Mouse (Mus musculus): ENCODE results near the gene Slit3. TPM values are rescaled to one million over a fixed set of nuclear protein-coding genes. Genes with fewer than 3 reads are reported as not detected.

Gene Slit3
- polyA plus RNA-seq, 1 experiment from 2014 or later: not detected

DNA sequence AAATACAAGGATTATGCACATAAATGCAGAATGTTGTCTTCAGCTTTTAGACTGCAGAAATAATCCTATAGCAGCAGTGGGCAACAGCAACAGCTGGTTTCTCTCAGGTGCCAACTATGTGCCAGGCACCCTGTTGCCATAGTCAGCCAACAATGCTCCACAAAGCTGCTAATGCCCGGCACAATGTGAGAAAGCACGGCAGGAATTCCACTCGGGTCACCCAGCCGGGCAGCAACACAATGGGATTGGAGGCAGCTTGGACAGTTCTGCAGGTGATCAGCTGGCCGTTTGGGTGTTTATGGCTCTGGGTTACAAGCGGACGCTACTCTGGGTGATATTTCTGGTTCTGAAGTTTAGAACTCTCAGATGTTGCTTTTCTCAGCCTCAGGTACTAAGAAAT, 248.9 kb downstream of the Slit3 start:
- Histone ChIP-seq H3K27ac (no peak overlapping the region), H3K79me2 (ENCODE audit: inconsistent target) (no peaks in the 10 kb centered on the region), H3K4me3 (ENCODE audit: inconsistent target) (no peak overlapping the region), H3K36me3 (ENCODE audit: inconsistent target) (no peaks in the 10 kb centered on the region)
- 54% methylated on average over 7 of the region's 7 CpGs for WGBS (ENCODE audit: missing documents)

- no peaks in the 10 kb centered on the region for H3K79me2 ChIP-seq (ENCODE audit: inconsistent target)
- no peak overlapping the region for H3K27ac ChIP-seq
- WGBS (ENCODE audit: missing documents): 37% methylated on average over 5 of the region's 5 CpGs
Measured at GRCm38 (mm10) chr11:35370705-35371104, 249.7 kb downstream of the Slit3 start.

DNA sequence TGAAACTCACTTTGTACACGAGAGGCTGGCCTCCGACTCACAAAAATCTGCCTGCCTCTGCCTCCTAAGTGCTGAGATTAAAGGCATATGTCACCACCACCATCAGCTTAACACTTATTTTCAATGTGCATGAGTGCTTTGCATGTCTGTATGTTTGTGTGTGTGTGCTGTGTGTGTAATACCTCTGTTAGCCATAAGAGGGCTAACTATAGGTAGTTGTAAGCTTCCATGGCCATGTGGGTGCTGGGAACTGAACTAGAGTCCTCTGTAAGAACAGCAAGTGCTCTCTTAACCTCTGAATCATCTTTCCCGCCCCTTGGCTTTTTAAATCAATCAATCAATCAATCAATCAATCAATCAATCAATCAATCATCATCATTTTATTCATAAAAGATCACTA, 251.4 kb downstream of the Slit3 start:
- H3K36me3 ChIP-seq (ENCODE audit: inconsistent target): no peaks in the 10 kb centered on the region
- 87% methylated on average over 3 of the region's 3 CpGs for WGBS (ENCODE audit: missing documents)
- H3K79me2 ChIP-seq (ENCODE audit: inconsistent target): no peaks in the 10 kb centered on the region
- no peak overlapping the region for H3K4me3 ChIP-seq (ENCODE audit: inconsistent target)
- no peak overlapping the region for H3K27ac ChIP-seq

More at GRCm38 (mm10) chr11:35370705-35371104, 249.7 kb downstream of the Slit3 start:
- H3K36me3 ChIP-seq (ENCODE audit: inconsistent target): no peaks in the 10 kb centered on the region
- H3K4me3 ChIP-seq (ENCODE audit: inconsistent target): no peak overlapping the region

DNA sequence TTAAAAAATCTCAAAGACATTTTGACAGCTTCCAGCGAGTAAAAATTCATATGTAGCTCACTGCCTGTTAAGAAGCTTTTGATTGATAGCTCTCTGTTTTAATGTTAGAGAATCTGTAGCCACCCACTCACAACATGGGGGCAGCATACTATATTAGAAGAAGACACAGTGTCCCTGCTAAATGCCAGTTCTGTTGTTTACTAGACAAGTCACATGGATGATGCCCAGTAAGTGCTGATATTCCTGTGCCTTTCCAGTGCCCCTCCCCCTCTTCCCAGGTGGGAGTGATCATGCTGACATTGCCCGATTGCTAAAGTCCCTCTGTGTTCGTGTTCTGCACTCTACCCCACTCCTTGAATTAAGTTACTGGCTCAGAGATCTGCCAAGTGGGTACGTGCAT, 254.0 kb downstream of the Slit3 start:
- Histone ChIP-seq H3K36me3 (ENCODE audit: inconsistent target) (no peaks in the 10 kb centered on the region), H3K79me2 (ENCODE audit: inconsistent target) (no peaks in the 10 kb centered on the region), H3K27ac (no peak overlapping the region), H3K4me3 (ENCODE audit: inconsistent target) (no peak overlapping the region)
- WGBS (ENCODE audit: missing documents): 83% methylated on average over 4 of the region's 4 CpGs

- Histone ChIP-seq H3K79me2 (ENCODE audit: inconsistent target) (no peaks in the 10 kb centered on the region), H3K4me3 (ENCODE audit: inconsistent target) (no peak overlapping the region), H3K27ac (no peak overlapping the region), H3K36me3 (ENCODE audit: inconsistent target) (no peaks in the 10 kb centered on the region)
- WGBS (ENCODE audit: missing documents): 90% methylated on average over 7 of the region's 7 CpGs
Measured at GRCm38 (mm10) chr11:35378802-35379201, 257.8 kb downstream of the Slit3 start.

DNA sequence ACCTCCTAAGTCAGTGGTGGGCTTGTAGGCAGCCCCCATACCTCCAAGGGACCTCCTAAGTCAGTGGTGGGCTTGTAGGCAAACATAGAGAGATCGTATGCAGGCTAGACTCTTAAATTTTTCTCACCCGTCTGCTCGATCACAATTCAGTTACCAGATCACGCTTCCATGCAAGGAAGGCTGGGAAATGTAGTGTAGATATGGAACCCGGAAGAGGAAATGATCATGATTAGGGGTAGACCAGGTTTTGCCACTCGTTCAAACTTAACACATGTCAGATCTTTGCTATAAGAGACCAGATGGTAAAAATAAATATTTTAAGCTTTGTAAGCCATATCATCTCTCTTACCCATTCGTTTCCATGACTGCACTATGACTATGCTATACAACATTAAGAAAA, 258.4 kb downstream of the Slit3 start:
- no peak overlapping the region for H3K4me3 ChIP-seq (ENCODE audit: inconsistent target)
- H3K79me2 ChIP-seq (ENCODE audit: inconsistent target): no peaks in the 10 kb centered on the region
- 84% methylated on average over 7 of the region's 7 CpGs for WGBS (ENCODE audit: missing documents)
- H3K36me3 ChIP-seq (ENCODE audit: inconsistent target): no peaks in the 10 kb centered on the region
- no peak overlapping the region for H3K27ac ChIP-seq

- Histone ChIP-seq H3K36me3 (ENCODE audit: inconsistent target) (no peaks in the 10 kb centered on the region), H3K4me3 (ENCODE audit: inconsistent target) (no peak overlapping the region), H3K27ac (no peak overlapping the region), H3K79me2 (ENCODE audit: inconsistent target) (no peaks in the 10 kb centered on the region)
- 92% methylated on average over 1 of the region's 1 CpGs for WGBS (ENCODE audit: missing documents)
Measured at GRCm38 (mm10) chr11:35380766-35381165, 259.7 kb downstream of the Slit3 start.

GRCm38 (mm10) chr11:35385444-35385843, 264.4 kb downstream of the Slit3 start:
- no peak overlapping the region for H3K4me3 ChIP-seq (ENCODE audit: inconsistent target)
- 25% methylated on average over 3 of the region's 3 CpGs for WGBS (ENCODE audit: missing documents)
- no peaks in the 10 kb centered on the region for H3K36me3 ChIP-seq (ENCODE audit: inconsistent target)
- H3K27ac ChIP-seq: no peak overlapping the region
- H3K79me2 ChIP-seq (ENCODE audit: inconsistent target): no peaks in the 10 kb centered on the region

- Histone ChIP-seq H3K79me2 (ENCODE audit: inconsistent target) (no peaks in the 10 kb centered on the region), H3K36me3 (ENCODE audit: inconsistent target) (no peaks in the 10 kb centered on the region), H3K27ac (no peak overlapping the region), H3K4me3 (ENCODE audit: inconsistent target) (no peak overlapping the region)
- 89% methylated on average over 10 of the region's 10 CpGs for WGBS (ENCODE audit: missing documents)
Measured at GRCm38 (mm10) chr11:35387826-35388225, 266.8 kb downstream of the Slit3 start.

GRCm38 (mm10) chr11:35388471-35388870, 267.4 kb downstream of the Slit3 start:
- 87% methylated on average over 12 of the region's 12 CpGs for WGBS (ENCODE audit: missing documents)
- Histone ChIP-seq H3K4me3 (ENCODE audit: inconsistent target) (no peak overlapping the region), H3K36me3 (ENCODE audit: inconsistent target) (no peaks in the 10 kb centered on the region), H3K79me2 (ENCODE audit: inconsistent target) (no peaks in the 10 kb centered on the region), H3K27ac (no peak overlapping the region)

DNA sequence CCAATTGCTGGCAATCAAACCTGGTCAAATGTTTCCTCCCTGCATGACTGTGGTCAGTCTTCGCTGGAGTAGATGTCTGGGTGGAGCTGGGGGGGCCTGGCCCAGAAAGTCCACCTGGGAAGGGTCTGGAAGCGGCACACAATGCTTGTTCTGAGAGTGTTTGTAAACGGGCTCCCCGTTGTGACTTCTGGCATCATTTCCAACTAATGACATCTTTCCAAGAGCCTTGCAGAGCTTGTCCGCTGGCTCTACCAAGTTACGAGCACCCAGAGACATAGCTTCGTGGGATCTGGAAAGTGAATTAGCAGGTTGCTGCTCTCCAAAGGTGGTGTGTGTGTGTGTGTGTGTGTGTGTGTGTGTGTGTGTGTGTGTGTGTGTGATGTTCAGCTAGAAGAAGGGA, 268.3 kb downstream of the Slit3 start:
- Histone ChIP-seq H3K36me3 (ENCODE audit: inconsistent target) (no peaks in the 10 kb centered on the region), H3K27ac (no peak overlapping the region), H3K4me3 (ENCODE audit: inconsistent target) (no peak overlapping the region), H3K79me2 (ENCODE audit: inconsistent target) (no peaks in the 10 kb centered on the region)
- WGBS (ENCODE audit: missing documents): 79% methylated on average over 6 of the region's 7 CpGs

GRCm38 (mm10) chr11:35389780-35390435, 268.9 kb downstream of the Slit3 start:
- no peak overlapping the region for H3K4me3 ChIP-seq (ENCODE audit: inconsistent target)
- H3K79me2 ChIP-seq (ENCODE audit: inconsistent target): no peaks in the 10 kb centered on the region
- 89% methylated on average over 9 of the region's 9 CpGs for WGBS (ENCODE audit: missing documents)

DNA sequence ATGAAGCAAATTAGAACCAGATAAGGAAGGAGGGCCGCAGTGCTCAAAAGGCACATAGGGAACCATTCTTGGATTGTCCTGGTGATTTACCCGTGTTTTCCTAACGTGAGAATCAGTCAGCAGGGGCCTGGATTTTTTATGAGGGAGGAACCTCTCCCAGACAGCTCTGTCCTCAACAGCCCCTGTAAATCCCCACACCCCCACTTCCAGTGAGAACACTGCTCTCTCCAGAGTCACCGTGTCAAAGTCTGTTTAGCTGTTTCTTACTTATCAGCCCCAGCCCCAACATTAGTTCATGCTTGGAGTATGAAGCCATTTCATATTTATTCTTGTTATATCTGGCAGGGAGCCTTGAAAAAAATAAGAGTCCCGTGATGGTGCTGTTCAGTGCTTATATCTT, 272.8 kb downstream of the Slit3 start:
- Histone ChIP-seq H3K79me2 (ENCODE audit: inconsistent target) (no peaks in the 10 kb centered on the region), H3K4me3 (ENCODE audit: inconsistent target) (no peak overlapping the region), H3K36me3 (ENCODE audit: inconsistent target) (no peaks in the 10 kb centered on the region), H3K27ac (no peak overlapping the region)
- 70% methylated on average over 5 of the region's 5 CpGs for WGBS (ENCODE audit: missing documents)

More at GRCm38 (mm10) chr11:35389780-35390435, 268.9 kb downstream of the Slit3 start:
- Histone ChIP-seq H3K27ac (no peak overlapping the region), H3K36me3 (ENCODE audit: inconsistent target) (no peaks in the 10 kb centered on the region)

- H3K27ac ChIP-seq: no peak overlapping the region
- H3K36me3 ChIP-seq (ENCODE audit: inconsistent target): no peaks in the 10 kb centered on the region
- no peak overlapping the region for H3K4me3 ChIP-seq (ENCODE audit: inconsistent target)
- no peaks in the 10 kb centered on the region for H3K79me2 ChIP-seq (ENCODE audit: inconsistent target)
- WGBS (ENCODE audit: missing documents): 82% methylated on average over 8 of the region's 8 CpGs
Measured at GRCm38 (mm10) chr11:35395376-35395775, 274.4 kb downstream of the Slit3 start.

- WGBS (ENCODE audit: missing documents): 83% methylated on average over 5 of the region's 5 CpGs
- H3K36me3 ChIP-seq (ENCODE audit: inconsistent target): no peaks in the 10 kb centered on the region
Measured at GRCm38 (mm10) chr11:35398353-35398752, 277.3 kb downstream of the Slit3 start.

DNA sequence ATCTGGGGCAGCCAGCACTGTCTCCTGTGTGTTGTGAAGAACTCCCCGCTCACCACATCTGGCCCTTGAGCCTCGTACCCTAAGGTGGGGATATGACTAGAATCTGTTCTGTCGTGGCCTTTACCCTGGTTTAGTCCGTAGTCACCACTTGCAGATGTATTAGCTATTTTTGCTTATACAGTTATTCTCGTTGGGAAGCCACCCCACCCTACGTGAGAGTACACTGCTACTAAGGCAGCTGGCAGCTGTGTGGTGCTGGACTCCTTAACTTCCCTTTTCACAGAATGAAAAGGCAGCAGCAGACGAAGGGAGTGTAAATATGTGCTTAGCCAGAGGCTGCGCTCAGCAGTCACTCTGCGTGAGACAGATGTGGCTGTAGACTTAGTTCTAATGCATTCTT, 282.5 kb downstream of the Slit3 start:
- H3K36me3 ChIP-seq (ENCODE audit: inconsistent target): no peaks in the 10 kb centered on the region
- no peak overlapping the region for H3K27ac ChIP-seq
- WGBS (ENCODE audit: missing documents): 32% methylated on average over 9 of the region's 9 CpGs
- no peak overlapping the region for H3K4me3 ChIP-seq (ENCODE audit: inconsistent target)
- no peaks in the 10 kb centered on the region for H3K79me2 ChIP-seq (ENCODE audit: inconsistent target)

More at GRCm38 (mm10) chr11:35398353-35398752, 277.3 kb downstream of the Slit3 start:
- no peaks in the 10 kb centered on the region for H3K79me2 ChIP-seq (ENCODE audit: inconsistent target)
- H3K27ac ChIP-seq: no peak overlapping the region
- H3K4me3 ChIP-seq (ENCODE audit: inconsistent target): no peak overlapping the region

Measured in macrophage (primary cell).